Mouse (Mus musculus): ENCODE measurements around the gene H2-M10.5.
"Not testable (repeated sequence)": the region's sequence is repeated elsewhere in the genome, so short reads cannot be mapped to it uniquely, and the experiment has no call there.

Gene H2-M10.5

DNA sequence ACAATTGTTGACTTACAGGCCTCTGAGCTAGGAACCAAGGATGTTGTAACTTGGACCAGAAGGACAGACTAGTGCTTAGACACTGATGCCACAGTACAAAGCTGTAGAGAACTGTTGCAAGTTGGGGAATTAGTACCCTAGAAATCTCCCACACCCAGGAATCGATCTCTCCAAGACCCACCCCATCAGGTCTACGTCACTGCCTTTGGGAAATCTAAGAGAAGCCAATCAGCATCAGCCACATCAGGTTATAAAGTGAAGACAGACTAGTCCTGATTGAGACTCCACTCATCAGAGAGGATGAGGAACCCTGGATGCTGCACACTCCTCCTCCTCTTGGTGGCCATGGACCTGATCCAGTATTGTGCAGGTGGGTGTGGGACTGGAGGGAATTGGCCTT is at the start of gene H2-M10.5:
H2-M10.5 (plus strand) TSS at position 301 of the 400 bp plus-strand sequence.
- DNase-seq, result not testable (repeated sequence)

DNA sequence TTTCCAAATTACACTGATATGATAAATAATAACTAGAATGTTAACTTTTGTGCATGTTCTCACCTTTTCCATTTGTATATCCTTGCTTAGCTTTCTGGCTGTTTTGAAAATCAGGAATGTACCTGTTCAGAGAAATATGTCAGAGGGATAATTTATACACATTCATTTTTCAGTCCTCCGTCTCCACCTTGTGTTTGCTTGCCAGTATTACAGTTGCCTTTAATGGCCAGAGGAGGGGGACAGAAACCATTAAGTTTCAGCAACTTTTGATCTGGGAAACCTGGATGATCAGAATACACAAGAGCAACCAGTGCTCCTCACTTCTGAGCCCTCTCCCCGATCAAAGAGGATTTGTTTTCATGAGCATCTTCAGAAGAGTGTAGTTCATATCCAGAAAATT is 46.7 kb upstream of the H2-M10.5 start:
- peak; percentile 43 for DNase-seq

DNA sequence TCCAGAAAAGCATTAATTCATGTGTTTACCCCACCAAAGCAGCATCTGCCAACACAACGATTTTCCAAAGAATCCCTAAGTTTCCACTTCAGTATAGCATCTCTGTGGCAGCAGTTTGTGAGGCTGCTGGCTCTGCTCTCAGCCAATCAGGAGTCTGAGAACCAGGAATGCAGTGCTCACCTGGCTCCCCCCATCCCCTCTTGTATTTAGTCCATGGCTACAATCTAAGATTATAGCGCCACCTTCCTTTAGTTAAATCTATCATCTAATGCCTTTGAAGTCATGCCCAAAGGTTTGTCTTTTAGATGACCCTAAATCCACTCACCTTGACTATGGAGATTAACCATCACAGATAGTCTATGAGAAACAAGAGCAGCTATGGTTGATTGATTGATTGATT is 8.9 kb upstream of the H2-M10.5 start:
- no peak for DNase-seq

DNA sequence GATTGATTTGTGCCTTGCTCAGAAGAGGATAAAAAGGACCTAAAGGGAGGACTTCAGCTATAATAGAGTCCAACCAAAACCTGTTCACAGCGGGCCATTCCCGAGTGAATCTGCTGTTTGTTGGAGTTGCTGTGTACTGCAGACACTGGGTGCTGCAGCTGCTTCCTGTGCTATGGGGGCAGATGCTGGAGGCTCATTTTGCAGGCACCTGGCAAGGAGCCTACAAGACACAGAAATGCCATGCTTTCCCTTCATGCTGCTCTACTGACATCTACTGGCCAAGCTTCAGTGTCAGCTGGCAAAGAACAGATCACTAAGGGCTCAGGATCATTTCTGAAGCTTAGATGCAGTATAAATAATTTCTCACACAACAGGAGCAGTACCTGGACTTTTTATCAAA is 8.5 kb upstream of the H2-M10.5 start:
- peak; percentile 43 for DNase-seq

DNA sequence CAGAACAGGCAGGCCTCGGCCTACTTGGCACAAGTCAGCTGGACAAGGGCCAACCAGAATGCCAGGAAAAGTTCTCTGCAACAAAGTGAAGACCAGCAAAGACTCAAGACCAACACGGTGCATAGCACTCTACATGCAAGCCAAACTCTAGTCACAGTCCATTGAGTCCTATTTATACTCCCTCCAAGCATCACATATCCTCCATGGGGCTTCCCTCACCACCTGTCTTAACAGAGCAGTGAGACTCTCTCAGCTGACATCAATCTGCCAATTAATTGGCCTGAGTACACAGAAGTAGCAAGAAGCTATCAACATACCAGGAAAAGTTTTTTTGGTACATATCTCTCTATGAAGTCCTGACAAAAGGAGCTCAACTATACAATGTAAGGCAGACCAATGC is 7.3 kb upstream of the H2-M10.5 start:
- not testable (repeated sequence) for DNase-seq

DNA sequence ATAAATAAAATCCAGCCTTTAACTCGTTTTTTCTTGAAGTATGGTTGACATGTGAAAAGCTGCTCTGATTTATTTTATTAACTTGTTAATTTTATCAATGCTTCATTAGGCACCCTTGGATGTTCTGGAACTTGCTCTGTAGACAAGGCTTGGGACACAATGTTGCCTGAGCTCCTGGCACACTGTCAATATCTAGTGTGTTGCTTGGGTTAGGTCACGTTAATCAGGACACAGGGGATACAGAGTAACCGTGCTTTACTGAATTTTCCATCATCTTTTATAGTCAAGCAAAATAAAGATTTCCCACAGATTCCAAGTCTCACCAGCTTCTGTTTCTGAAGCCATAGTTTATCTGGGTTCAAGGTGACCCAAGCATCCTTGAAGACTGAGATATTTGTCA is 8.8 kb downstream of the H2-M10.5 start:
- no peak for DNase-seq

DNA sequence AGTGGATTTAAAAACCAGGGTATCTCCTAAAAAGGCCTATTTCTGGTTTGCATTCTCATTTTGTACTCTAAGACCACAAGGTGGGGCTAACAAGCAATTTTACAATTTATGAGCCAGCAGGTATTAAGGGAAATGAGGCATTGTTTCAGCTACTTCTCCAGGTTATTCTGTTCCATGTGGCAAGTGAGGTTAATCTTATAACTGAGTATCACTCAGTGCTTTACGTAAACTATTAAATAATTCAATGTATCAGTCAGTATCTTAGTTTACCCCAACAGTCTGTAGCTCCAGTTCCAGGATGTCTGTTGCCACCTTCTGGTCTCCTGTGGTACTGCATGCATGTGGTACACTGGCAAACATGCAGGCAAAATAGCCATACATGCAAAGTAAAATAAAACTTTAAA is 13.8 kb downstream of the H2-M10.5 start:
- DNase-seq, result peak; percentile 40

DNA sequence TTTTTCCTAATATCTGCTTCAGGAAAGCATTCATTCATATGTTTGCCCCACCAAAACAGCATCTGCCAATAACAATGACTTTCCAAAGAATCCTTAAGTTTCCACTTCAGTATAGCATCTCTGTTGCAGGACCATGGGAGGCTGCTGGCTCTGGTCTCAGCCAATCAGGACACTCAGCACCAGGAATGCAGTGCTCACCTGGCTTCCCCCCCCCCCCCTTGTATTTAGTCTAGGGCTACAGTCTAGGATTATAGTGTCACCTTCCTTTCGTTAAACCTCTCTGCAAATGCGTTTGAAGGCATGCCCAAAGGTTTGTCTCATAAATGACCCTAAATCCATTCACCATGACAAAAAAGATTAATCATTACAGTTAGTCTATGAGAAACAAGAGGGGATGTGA is 15.6 kb downstream of the H2-M10.5 start:
- no peak for DNase-seq

DNA sequence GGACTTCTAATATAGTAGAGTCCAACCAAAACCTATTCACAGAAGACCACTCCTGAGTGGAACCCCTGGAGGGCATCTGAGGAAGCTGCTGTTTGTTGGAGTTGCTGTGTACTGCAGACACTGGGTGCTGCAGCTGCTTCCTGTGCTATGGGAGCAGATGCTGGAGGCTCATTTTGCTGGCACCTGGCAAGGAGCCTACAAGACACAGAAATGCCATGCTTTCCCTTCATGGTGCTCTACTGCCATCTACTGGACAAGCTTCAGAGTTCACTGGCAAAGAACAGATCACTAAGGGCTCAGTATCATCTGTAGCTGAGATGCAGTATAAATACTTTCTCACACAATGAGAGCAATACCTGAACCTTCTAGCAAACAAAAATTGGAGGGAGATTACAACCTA is 16.1 kb downstream of the H2-M10.5 start:
- peak; percentile 90 for DNase-seq

DNA sequence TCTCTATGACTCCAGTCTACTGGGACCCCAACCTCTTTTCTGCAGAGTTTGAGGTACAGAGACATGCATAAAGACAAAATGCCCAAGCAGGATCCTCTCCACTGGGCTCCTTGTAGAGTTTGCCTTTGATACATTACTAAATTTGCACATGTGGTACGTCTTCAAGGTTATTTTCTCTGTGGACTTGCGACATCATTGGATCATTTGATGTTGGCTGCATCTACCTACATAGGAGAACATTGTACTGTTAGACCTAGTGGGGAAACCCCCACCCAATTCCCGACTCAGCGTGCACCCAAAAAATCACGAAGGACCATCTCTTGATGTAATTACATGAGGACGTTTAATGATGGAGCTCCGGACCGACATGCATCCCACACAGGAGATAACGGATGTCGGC is 26.8 kb downstream of the H2-M10.5 start:
- no peak for DNase-seq

DNA sequence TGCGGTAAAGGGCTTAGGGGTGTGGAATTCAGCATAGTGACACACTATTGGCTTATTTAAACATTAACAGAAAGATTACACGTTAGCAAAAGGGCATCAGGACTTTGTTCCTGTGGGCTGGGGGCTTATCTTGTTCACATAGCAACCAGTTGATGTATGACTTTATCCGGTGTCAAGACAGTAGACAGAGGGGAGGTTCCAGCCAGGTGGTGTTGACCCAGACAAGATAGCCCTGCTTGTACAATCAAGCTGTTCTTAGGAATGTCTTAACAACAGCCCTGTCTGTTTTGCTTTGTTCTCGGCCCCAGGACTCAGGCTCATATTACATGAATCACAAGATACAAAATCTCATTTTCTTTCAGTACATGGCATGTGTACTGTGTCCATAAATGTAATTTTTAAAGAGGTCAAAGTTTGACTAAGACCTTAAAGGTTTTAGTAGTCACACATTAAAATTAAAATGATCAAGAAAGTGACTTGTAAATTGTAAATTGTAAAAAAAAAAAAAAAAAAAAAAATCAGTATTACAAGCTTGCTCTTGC is 27.3 kb downstream of the H2-M10.5 start:
- not testable (repeated sequence) for DNase-seq

DNA sequence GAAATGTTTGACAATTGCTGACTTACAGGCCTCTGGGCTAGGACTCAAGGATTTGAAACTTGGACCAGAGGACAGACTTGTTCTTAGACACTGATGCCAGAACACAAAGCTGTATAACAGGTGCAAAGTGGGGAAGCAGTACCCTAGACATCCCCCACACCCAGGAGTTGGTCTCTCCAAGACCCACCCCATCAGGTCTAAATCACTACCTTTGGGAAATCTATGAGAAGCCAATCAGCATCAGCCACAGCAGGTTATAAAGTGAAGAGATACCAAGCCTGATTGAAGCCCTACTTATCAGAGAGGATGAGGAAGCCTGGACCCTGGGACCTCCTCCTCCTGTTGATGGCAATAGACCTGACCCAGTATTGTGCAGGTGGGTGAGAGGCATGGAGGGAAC is 39.2 kb downstream of the H2-M10.5 start, which contains the start of gene H2-M10.6:
H2-M10.6 (plus strand) TSS at position 301 of the 400 bp plus-strand sequence.
- DNase-seq, result no peak

DNA sequence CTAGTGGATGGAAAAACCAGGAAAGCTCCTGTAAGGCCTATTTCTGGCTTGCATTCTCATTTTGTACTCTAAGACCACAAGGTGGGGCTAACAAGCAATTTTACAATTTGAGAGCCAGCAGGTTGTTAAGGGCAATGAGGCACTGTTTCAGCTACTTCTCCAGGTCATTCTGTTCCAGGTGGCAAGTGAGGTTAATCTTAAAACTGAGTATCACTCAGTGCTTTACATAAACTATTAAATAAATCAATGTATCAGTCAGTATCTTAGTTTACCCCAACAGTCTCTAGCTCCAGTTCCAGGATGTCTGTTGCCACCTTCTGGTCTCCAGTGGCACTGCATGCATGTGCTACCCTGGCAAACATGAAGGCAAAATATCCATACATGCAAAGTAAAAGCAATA is 51.3 kb downstream of the H2-M10.5 start:
- peak; percentile 71 for DNase-seq

DNA sequence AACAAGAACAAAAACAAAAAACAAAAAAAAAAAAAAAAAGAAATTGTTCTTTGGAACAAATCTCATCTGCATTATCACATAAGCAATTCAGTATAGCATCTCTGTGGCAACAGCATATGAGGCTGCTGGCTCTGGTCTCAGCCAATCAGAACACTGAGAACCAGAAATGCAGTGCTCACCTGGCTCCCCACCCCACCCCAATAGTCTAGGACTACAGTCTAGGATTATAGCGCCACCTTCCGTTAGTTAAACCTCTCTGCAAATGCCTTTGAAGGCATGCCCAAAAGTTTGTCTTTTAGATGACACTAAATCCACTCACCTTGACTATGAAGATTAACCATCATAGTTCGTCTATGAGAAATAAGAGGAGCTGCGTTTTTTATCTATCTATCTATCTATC is 52.8 kb downstream of the H2-M10.5 start:
- peak; percentile 33 for DNase-seq

Measured in retina, postnatal 1 day (tissue).